In genomic region chr4:45591405-45592315, GRCm38 (mm10) we compare ENCODE assay signal across 8 mouse cellular contexts. TPM values are rescaled to one million over a fixed set of nuclear protein-coding genes. Genes with fewer than 3 reads are reported as not detected.
DNase-seq lines count a peak whose midpoint lies in the region; ATAC-seq and TF ChIP-seq lines count a peak whose summit lies in the region.
"Had no signal": no experiment of that assay in that cellular context is flagged by ENCODE, and none has a peak within 500 bp of the region (broad histone marks: within the 10 kb centered on the region; RNA-seq: fewer than 3 reads in every experiment).

No protein-coding gene starts in this region.

- TF ChIP-seq CTCF in kidney, adult 2 months (conservative IDR thresholded peaks at IDR 0.05; ENCODE audit: insufficient read depth, insufficient read length, low read depth, low read length), result no peak

- no peak for TF ChIP-seq POLR2A in kidney, adult 2 months (IDR thresholded peaks at IDR 0.05; ENCODE audit: low read depth, low read length)

- H3K4me2 ChIP-seq in midbrain, embryonic 13.5 days (replicated peaks), result peak overlapping the region; percentile 50

- peak overlapping the region; percentile 58; the same call in 1 of the 2 replicates for H3K27ac ChIP-seq in embryonic facial prominence, embryonic 10.5 days (replicated peaks)
- no peak overlapping the region for H3K27ac ChIP-seq in kidney, adult 2 months (ENCODE audit: insufficient read depth, low read depth, low read length)
- no peak overlapping the region for H3K27ac ChIP-seq in midbrain, embryonic 13.5 days

- H3K36me3 ChIP-seq in embryonic facial prominence, embryonic 10.5 days (replicated peaks), result no peaks in the 10 kb centered on the region
- no peaks in the 10 kb centered on the region for H3K36me3 ChIP-seq in kidney, adult 2 months (ENCODE audit: control insufficient read depth, insufficient read depth, low read length)
- H3K36me3 ChIP-seq in midbrain, embryonic 13.5 days, result no peaks in the 10 kb centered on the region

- peak; percentile 95 for DNase-seq in R1 (ENCODE audit: low read depth, low spot score)
- DNase-seq in embryonic facial prominence, embryonic 10.5 days (ENCODE audit: low spot score), result peak; percentile 33
- DNase-seq in kidney, adult 2 months, result peak; percentile 66
- DNase-seq in ovary, postnatal 36 days (ENCODE audit: low spot score), result no peak
- no peak for DNase-seq in urinary bladder, postnatal 10 days (ENCODE audit: low spot score)
- DNase-seq: spleen, adult 18-20 months had no signal

- H3K9me3 ChIP-seq in embryonic facial prominence, embryonic 10.5 days, result no peaks in the 10 kb centered on the region
- no peaks in the 10 kb centered on the region for H3K9me3 ChIP-seq in midbrain, embryonic 13.5 days

- H3K27me3 ChIP-seq in embryonic facial prominence, embryonic 10.5 days (replicated peaks; ENCODE audit: low read depth, poor library complexity, severe bottlenecking), result peaks cover 62% of the 10 kb centered on the region
- no peaks in the 10 kb centered on the region for H3K27me3 ChIP-seq in kidney, adult 2 months (replicated peaks; ENCODE audit: control insufficient read depth, insufficient read depth, low read length)
- H3K27me3 ChIP-seq in midbrain, embryonic 13.5 days, result peaks cover 24% of the 10 kb centered on the region; the same call in 1 of the 2 replicates

- WGBS in embryonic facial prominence, embryonic 10.5 days, result 3% methylated on average over 23 of the region's 23 CpGs
- 33% methylated on average over 23 of the region's 23 CpGs for WGBS in kidney, adult 2 months
- 2% methylated on average over 23 of the region's 23 CpGs for WGBS in midbrain, embryonic 13.5 days

- peak overlapping the region; percentile 43; the same call in 1 of the 2 replicates for H3K9ac ChIP-seq in midbrain, embryonic 13.5 days (replicated peaks)

- peak overlapping the region; percentile 46 for H3K4me3 ChIP-seq in embryonic facial prominence, embryonic 10.5 days
- H3K4me3 ChIP-seq in kidney, adult 2 months (ENCODE audit: insufficient read depth, low read depth, low read length), result no peak overlapping the region
- H3K4me3 ChIP-seq in midbrain, embryonic 13.5 days (replicated peaks), result peak overlapping the region; percentile 21

- peaks cover 23% of the 10 kb centered on the region for H3K4me1 ChIP-seq in embryonic facial prominence, embryonic 10.5 days
- H3K4me1 ChIP-seq in kidney, adult 2 months (ENCODE audit: control insufficient read depth, insufficient read depth, low read length), result peaks cover 3% of the 10 kb centered on the region
- peaks cover 22% of the 10 kb centered on the region for H3K4me1 ChIP-seq in midbrain, embryonic 13.5 days (replicated peaks)

- peak; percentile 66; the same call in 1 of the 2 replicates for ATAC-seq in midbrain, embryonic 13.5 days
- no peak for ATAC-seq in CD4-positive, CD25-positive, alpha-beta regulatory T cell, adult 4 months

RNA-seq across cellular contexts. Expression of gene Shb, which starts 59.4 kb away (rescaled TPM):
- polyA plus RNA-seq in embryonic facial prominence, embryonic 10.5 days (2016; fragmentation: Nextera tagmentation; extraction: Ambion mirVana), result 3.9 and 4.9 TPM in 2 replicates
- 57.1 and 59.4 TPM in 2 replicates for polyA plus RNA-seq in kidney, adult 2 months (2012; rRNA removed)
- polyA plus RNA-seq in midbrain, embryonic 13.5 days (2015; fragmentation: Nextera tagmentation; extraction: Ambion mirVana), result 2.7 and 3.6 TPM in 2 replicates
- under 1 TPM in 1 of 2 experiments, not detected in 1; 0.34 TPM for polyA plus RNA-seq in CD4-positive, CD25-positive, alpha-beta regulatory T cell, adult 4 months (2017; shearing (Covaris generic))

Comparison
In these comparisons a context has a peak if more than half of its experiments do, and no peak if none do; other contexts are left out.
1. DNase-seq: peak in R1 (single experiment), embryonic facial prominence, embryonic 10.5 days (single experiment) and kidney, adult 2 months (single experiment); none in ovary, postnatal 36 days (single experiment) and urinary bladder, postnatal 10 days (single experiment).